Mouse (Mus musculus) kidney, postnatal 0 days (tissue): Measurements from ENCODE around the gene Tas2r122. TPM values are rescaled to one million over a fixed set of nuclear protein-coding genes. Genes with fewer than 3 reads are reported as not detected.
"Not testable (repeated sequence)": the region's sequence is repeated elsewhere in the genome, so short reads cannot be mapped to it uniquely, and the experiment has no call there.

Experiments used
- ATAC-seq: fragments of 200-750 bp; cut with Nextera tagmentation; replicated peaks from 2 replicates; pipeline ENCODE4 v1.8.0; 2017; ENCODE audit warnings: low read depth, moderate number of reproducible peaks, moderate TSS enrichment, moderate library complexity; ENCODE audit not compliant: low FRiP score
- DNase-seq: peaks from one replicate; pipeline ENCODE4 v3.0.0-alpha.2; 2016; ENCODE audit warnings: low spot score
- H3K27ac ChIP-seq: fragments of 300-500 bp; sonication (generic); 2 replicates; pipeline ENCODE4 v1.5.1; 2014; ENCODE audit warnings: mild to moderate bottlenecking
- H3K27me3 ChIP-seq: fragments of 300-500 bp; sonication (generic); 2 replicates; pipeline ENCODE4 v1.6.1; 2014; ENCODE audit warnings: low read length, mixed read lengths; ENCODE audit not compliant: insufficient read depth
- H3K36me3 ChIP-seq: fragments of 300-500 bp; sonication (generic); 2 replicates; pipeline ENCODE4 v1.6.1; 2014; ENCODE audit warnings: low read length, mixed read lengths; ENCODE audit not compliant: insufficient read depth
- H3K4me1 ChIP-seq: fragments of 300-500 bp; sonication (generic); replicated peaks from 2 replicates; pipeline ENCODE4 v1.6.1; 2014; ENCODE audit warnings: antibody characterized with exemption, low read length, mixed read lengths; ENCODE audit not compliant: insufficient read depth
- H3K4me2 ChIP-seq: fragments of 300-500 bp; sonication (generic); 2 replicates; pipeline ENCODE4 v1.6.1; 2014; ENCODE audit warnings: mild to moderate bottlenecking, low read length, moderate library complexity, mixed read lengths
- H3K4me3 ChIP-seq: fragments of 300-500 bp; sonication (generic); replicated peaks from 2 replicates; pipeline ENCODE4 v1.5.1; 2014; ENCODE audit warnings: low read depth, low read length
- H3K9ac ChIP-seq: fragments of 300-500 bp; sonication (generic); 2 replicates; pipeline ENCODE4 v1.6.1; 2014; ENCODE audit warnings: low read depth, low read length
- H3K9me3 ChIP-seq: fragments of 300-500 bp; sonication (generic); replicated peaks from 2 replicates; pipeline ENCODE4 v1.6.1; 2016; ENCODE audit warnings: low read length, inconsistent platforms, mixed read lengths
- CTCF ChIP-seq: IDR thresholded peaks from 2 replicates; pipeline ENCODE4 v1.5.1; 2016; ENCODE audit warnings: antibody characterized with exemption, low read depth, mild to moderate bottlenecking, moderate library complexity
- WGBS: fragments of 180-500 bp; shearing (Covaris S2); extraction: QIAGEN DNeasy Blood & Tissue Kit; methylation state at CpG from one replicate; pipeline ENCODE4 v1.1.7; 2014; 5-methylcytosine and 5-hydroxymethylcytosine counted together
- polyA plus RNA-seq: library from polyadenylated mRNA; unstranded; fragments of >200 nt; fragmentation: Nextera tagmentation; extraction: Ambion mirVana; gene quantifications from 2 replicates; pipeline ENCODE4 v1.2.1, GENCODE M21; 2015

Gene Tas2r122
- polyA plus RNA-seq, result not detected in 2 replicates

GRCm38 (mm10) chr6:132711828-132712227 lies at the start of gene Tas2r122:
TSS of gene Tas2r122 (minus strand) at chr6:132711928.
- Histone ChIP-seq H3K4me2 (no peak within 1 kb of the TSS), H3K4me3 (no peak within 1 kb of the TSS), H3K27me3 (no peaks in the 10 kb centered on the region), H3K4me1 (no peaks in the 10 kb centered on the region), H3K36me3 (no peaks in the 10 kb centered on the region), H3K9ac (no peak within 1 kb of the TSS), H3K27ac (no peak within 1 kb of the TSS), H3K9me3 (no peaks in the 10 kb centered on the region)
- DNase-seq, result no peak
- TF ChIP-seq CTCF, result no peak
- WGBS, result 81% methylated on average over 3 of the region's 3 CpGs
- no peak for ATAC-seq

DNA sequence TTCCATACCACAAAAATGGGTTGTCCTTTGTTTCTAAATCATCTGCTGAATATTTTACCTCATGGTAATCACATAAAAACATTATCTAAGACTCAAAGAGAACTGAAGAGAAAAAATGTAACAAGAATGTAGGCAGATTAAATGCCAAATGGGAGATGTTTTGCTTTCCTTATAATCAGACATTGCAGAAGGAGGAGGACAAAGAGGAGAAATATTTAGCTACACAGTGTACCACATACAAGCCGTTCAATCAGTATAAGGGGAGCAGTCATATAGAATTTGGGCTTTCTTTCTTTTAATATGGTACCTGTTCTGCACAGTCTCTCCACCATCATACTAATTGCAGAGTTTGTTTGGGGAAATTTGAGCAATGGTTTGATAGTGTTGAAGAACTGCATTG lies 42.7 kb upstream of the Tas2r122 start, which contains the start of gene Tas2r124:
TSS of gene Tas2r124 (plus strand) at position 301 of the 400 bp plus-strand sequence.
- Histone ChIP-seq H3K4me3 (no peak within 1 kb of the TSS), H3K4me2 (no peak within 1 kb of the TSS), H3K27ac (no peak within 1 kb of the TSS), H3K9ac (no peak within 1 kb of the TSS), H3K36me3 (no peaks in the 10 kb centered on the region), H3K9me3 (no peaks in the 10 kb centered on the region), H3K4me1 (no peaks in the 10 kb centered on the region), H3K27me3 (no peaks in the 10 kb centered on the region)
- DNase-seq (no peak), ATAC-seq (no peak)
- 82% methylated on average over 1 of the region's 1 CpGs for WGBS
- no peak for TF ChIP-seq CTCF

- 79% methylated on average over 2 of the region's 2 CpGs for WGBS
- Histone ChIP-seq H3K9me3 (no peaks in the 10 kb centered on the region), H3K36me3 (no peaks in the 10 kb centered on the region), H3K9ac (no peak overlapping the region), H3K4me1 (no peaks in the 10 kb centered on the region), H3K4me2 (no peak overlapping the region), H3K27ac (no peak overlapping the region), H3K27me3 (no peaks in the 10 kb centered on the region), H3K4me3 (no peak overlapping the region)
- DNase-seq (no peak), ATAC-seq (no peak)
- no peak for TF ChIP-seq CTCF
Observed at GRCm38 (mm10) chr6:132750206-132750605, 38.5 kb upstream of the Tas2r122 start.

GRCm38 (mm10) chr6:132737935-132738334 lies 26.2 kb upstream of the Tas2r122 start, which contains the start of gene Tas2r115:
TSS of gene Tas2r115 (minus strand) at chr6:132738035.
- H3K9me3 ChIP-seq, result no peaks in the 10 kb centered on the region
- WGBS, result 69% methylated on average over 2 of the region's 2 CpGs

GRCm38 (mm10) chr6:132700907-132701306 lies 10.8 kb downstream of the Tas2r122 start, which contains the start of gene Tas2r121:
TSS of gene Tas2r121 (minus strand) at chr6:132701007.
- no peaks in the 10 kb centered on the region for H3K36me3 ChIP-seq
- ATAC-seq (no peak), DNase-seq (no peak)
- no peak within 1 kb of the TSS for H3K9ac ChIP-seq
- H3K27ac ChIP-seq, result no peak within 1 kb of the TSS
- WGBS, result 70% methylated on average over 1 of the region's 1 CpGs
- no peaks in the 10 kb centered on the region for H3K4me1 ChIP-seq
- no peak for TF ChIP-seq CTCF
- no peaks in the 10 kb centered on the region for H3K9me3 ChIP-seq
- no peak within 1 kb of the TSS for H3K4me2 ChIP-seq
- no peaks in the 10 kb centered on the region for H3K27me3 ChIP-seq
- H3K4me3 ChIP-seq, result no peak within 1 kb of the TSS

More at GRCm38 (mm10) chr6:132737935-132738334, 26.2 kb upstream of the Tas2r122 start, which contains the start of gene Tas2r115:
- H3K9ac ChIP-seq, result no peak within 1 kb of the TSS
- DNase-seq (no peak), ATAC-seq (no peak)
- H3K4me3 ChIP-seq, result no peak within 1 kb of the TSS
- no peak for TF ChIP-seq CTCF
- H3K4me1 ChIP-seq, result no peaks in the 10 kb centered on the region
- H3K36me3 ChIP-seq, result no peaks in the 10 kb centered on the region
- H3K27me3 ChIP-seq, result no peaks in the 10 kb centered on the region
- H3K27ac ChIP-seq, result no peak within 1 kb of the TSS
- no peak within 1 kb of the TSS for H3K4me2 ChIP-seq

DNA sequence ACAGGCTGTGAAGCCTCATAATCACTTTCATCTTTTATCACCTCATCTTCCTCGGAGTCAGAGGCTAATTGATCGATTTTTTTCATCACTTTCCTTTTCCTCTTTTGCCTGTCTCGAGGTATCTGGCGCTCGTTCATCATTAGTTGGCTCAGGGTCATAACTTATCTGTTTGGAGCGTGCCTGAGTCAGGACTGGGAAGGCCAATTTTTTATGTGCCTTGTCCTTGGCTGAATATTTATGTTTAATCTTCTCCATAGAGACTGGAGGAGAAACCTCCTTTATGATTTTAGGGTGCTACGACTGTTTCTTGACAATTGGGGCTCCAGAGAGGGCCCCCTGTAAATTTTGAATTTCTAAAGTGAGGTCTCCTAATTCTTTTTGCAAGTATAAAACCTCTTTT lies 20.1 kb downstream of the Tas2r122 start:
- H3K4me1 ChIP-seq, ATAC-seq, H3K4me2 ChIP-seq, DNase-seq, H3K36me3 ChIP-seq, H3K9ac ChIP-seq, H3K27ac ChIP-seq, H3K27me3 ChIP-seq, H3K4me3 ChIP-seq, H3K9me3 ChIP-seq: not testable (repeated sequence)
- 68% methylated on average over 7 of the region's 7 CpGs for WGBS

Other genes with a start within 250 kb of the Tas2r122 start
- gene Prh1, start 142.1 kb downstream of the Tas2r122 start, polyA plus RNA-seq, result not detected in 2 replicates
- not detected in 2 replicates for gene Prp2, start 116.0 kb downstream of the Tas2r122 start, polyA plus RNA-seq
- not detected in 2 replicates for gene A630073D07Rik, start 60.4 kb downstream of the Tas2r122 start, polyA plus RNA-seq
- not detected in 2 replicates for gene Tas2r120, start 55.0 kb downstream of the Tas2r122 start, polyA plus RNA-seq
- not detected in 2 replicates for gene Tas2r121, start 10.9 kb downstream of the Tas2r122 start, polyA plus RNA-seq
- gene Tas2r115, start 26.1 kb upstream of the Tas2r122 start, polyA plus RNA-seq, result not detected in 2 replicates
- gene Tas2r124, start 42.8 kb upstream of the Tas2r122 start, polyA plus RNA-seq, result not detected in 2 replicates
- gene Tas2r102, start 50.2 kb upstream of the Tas2r122 start, polyA plus RNA-seq, result not detected in 2 replicates
- not detected in 2 replicates for gene Tas2r136, start 66.2 kb upstream of the Tas2r122 start, polyA plus RNA-seq
- gene Tas2r117, start 90.9 kb upstream of the Tas2r122 start, polyA plus RNA-seq, result not detected in 2 replicates
- gene Tas2r123, start 135.2 kb upstream of the Tas2r122 start, polyA plus RNA-seq, result not detected in 2 replicates
- not detected in 2 replicates for gene Tas2r116, start 143.5 kb upstream of the Tas2r122 start, polyA plus RNA-seq
- gene Tas2r110, start 156.1 kb upstream of the Tas2r122 start, polyA plus RNA-seq, result not detected in 2 replicates
- gene Tas2r113, start 181.1 kb upstream of the Tas2r122 start, polyA plus RNA-seq, result not detected in 2 replicates
- gene Tas2r125, start 197.7 kb upstream of the Tas2r122 start, polyA plus RNA-seq, result not detected in 2 replicates
- not detected in 2 replicates for gene Tas2r129, start 239.2 kb upstream of the Tas2r122 start, polyA plus RNA-seq
- gene Tas2r131, start 246.0 kb upstream of the Tas2r122 start, polyA plus RNA-seq, result not detected in 2 replicates